In the genomic region with DNA sequence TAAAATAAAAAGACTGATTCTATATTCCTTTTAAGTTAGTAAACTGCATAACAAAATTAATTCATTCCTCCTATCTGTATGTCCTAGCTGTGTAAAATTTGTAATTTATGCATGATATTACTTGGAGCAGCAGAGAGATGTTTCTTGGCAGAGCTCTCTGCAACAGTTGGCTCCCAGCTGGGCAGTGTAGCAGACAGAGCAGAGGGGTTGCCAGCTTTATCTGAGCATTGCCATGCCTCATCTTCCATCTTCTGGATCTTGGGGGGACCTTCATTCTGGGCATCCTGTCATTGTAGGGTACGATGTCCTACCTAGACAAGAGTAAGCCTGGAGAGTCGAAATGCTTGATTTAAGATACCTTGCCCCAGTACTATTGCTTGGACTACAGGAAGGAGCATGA, we compare ENCODE assay signal across 14 mouse cellular contexts.
"Had no signal": no experiment of that assay in that cellular context is flagged by ENCODE, and none has a peak within 500 bp of the region (broad histone marks: within the 10 kb centered on the region; RNA-seq: fewer than 3 reads in every experiment).

No protein-coding gene starts in this region.

- H3K27me3 ChIP-seq: neural tube, embryonic 15.5 days had no signal

- H3K4me1 ChIP-seq: liver, embryonic 15.5 days had no signal

- ATAC-seq: lung, postnatal 0 days had no signal

- H3K9ac ChIP-seq: liver, embryonic 15.5 days; midbrain, embryonic 12.5 days; neural tube, embryonic 15.5 days had no signal

- H3K27ac ChIP-seq: layer of hippocampus, adult 2 months; limb, embryonic 10.5 days; liver, embryonic 15.5 days; midbrain, embryonic 12.5 days; neural tube, embryonic 15.5 days; stomach, postnatal 0 days had no signal

- H3K4me2 ChIP-seq: liver, embryonic 11.5 days; liver, embryonic 15.5 days; midbrain, embryonic 12.5 days; neural tube, embryonic 15.5 days had no signal

- H3K9me3 ChIP-seq: limb, embryonic 10.5 days; liver, embryonic 15.5 days; midbrain, embryonic 12.5 days; neural tube, embryonic 15.5 days had no signal

- H3K4me3 ChIP-seq: layer of hippocampus, adult 2 months; limb, embryonic 10.5 days; liver, embryonic 15.5 days; midbrain, embryonic 12.5 days; myocyte; neural tube, embryonic 15.5 days had no signal

- DNase-seq: kidney, postnatal 10 days; kidney, postnatal 4 days; lung, adult 2 months; lung, postnatal 36 days; thymus, postnatal 4 days had no signal

- H3K36me3 ChIP-seq: limb, embryonic 10.5 days; liver, embryonic 15.5 days; midbrain, embryonic 12.5 days; neural tube, embryonic 15.5 days had no signal
